Mouse (Mus musculus) heart, postnatal 36 days (tissue): ENCODE measurements at regions not wholly inside any gene's neighbourhood (a gene's known extent, or its start where the extent isn't known, plus 50 kb on each side); places are given as distances from the start of the nearest gene placed in this dataset.

ENCODE experiments used
- DNase-seq, 2 experiments: peaks; one replicate each; pipeline ENCODE4 v3.0.0; 2021 to 2022
- intact Hi-C: fragments of 180-260 bp; cut with DNase I; formaldehyde crosslinking; loops from one replicate; pipeline ENCODE4 v1.15.1; 2025

DNA sequence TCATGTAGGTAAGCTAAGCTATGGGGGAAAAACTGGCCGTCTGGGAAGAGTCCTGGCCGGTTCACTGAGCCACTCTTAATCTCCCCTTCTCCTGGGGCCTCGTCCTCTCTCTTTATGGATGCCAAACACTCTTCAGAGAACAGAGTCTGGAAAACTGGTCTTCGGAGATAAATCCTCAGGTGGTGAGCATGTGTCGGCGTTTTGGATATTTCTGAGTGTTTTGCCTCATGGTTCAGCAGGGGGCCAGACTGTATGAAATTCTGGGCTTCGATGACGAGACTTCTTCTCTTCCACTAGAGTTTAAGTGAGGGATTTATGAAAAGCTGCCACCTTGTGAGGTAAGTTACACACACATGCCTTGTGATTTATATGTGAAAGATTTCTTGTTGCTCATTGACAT, 51.8 kb upstream of the Tenm3 start:
- DNase-seq = no peak
- intact Hi-C loops = no loop called here
